Mouse (Mus musculus): Measurements from ENCODE around the gene Alcam. TPM values are rescaled to one million over a fixed set of nuclear protein-coding genes. Genes with fewer than 3 reads are reported as not detected.

The Alcam gene
- 27.5 and 32.8 TPM in 2 replicates for polyA plus RNA-seq (2014; fragmentation: Nextera tagmentation; extraction: Ambion mirVana)

GRCm38 (mm10) chr16:52453971-52454514, at the start of gene Alcam:
Gene Alcam (minus strand): TSS chr16:52454074.
- Histone ChIP-seq H3K9ac (ENCODE audit: low read depth, low read length) (no peak within 1 kb of the TSS; the same call in 1 of the 2 replicates), H3K27ac (ENCODE audit: low read depth, low read length) (no peak within 1 kb of the TSS), H3K36me3 (ENCODE audit: control insufficient read depth, insufficient read depth, low read length) (no peaks in the 10 kb centered on the region), H3K4me3 (ENCODE audit: low read depth, low read length) (peak within 1 kb of the TSS; percentile 66), H3K4me2 (peak within 1 kb of the TSS; percentile 83), H3K27me3 (replicated peaks; ENCODE audit: control insufficient read depth, insufficient read depth, low read length) (peaks cover 34% of the 10 kb centered on the region), H3K9me3 (ENCODE audit: control insufficient read depth, low read length) (no peaks in the 10 kb centered on the region), H3K4me1 (replicated peaks; ENCODE audit: control insufficient read depth, insufficient read depth, low read length) (no peaks in the 10 kb centered on the region; the same call in 1 of the 2 replicates)
- 2% methylated on average over 14 of the region's 14 CpGs for WGBS
- ATAC-seq (replicated peaks; ENCODE audit: low FRiP score): no peak
- DNase-seq (ENCODE audit: low spot score): peak; percentile 44

GRCm38 (mm10) chr16:52498757-52499335, 45.0 kb upstream of the Alcam start:
- ATAC-seq (replicated peaks; ENCODE audit: low FRiP score) (no peak), DNase-seq (ENCODE audit: low spot score) (no peak)
- Histone ChIP-seq H3K4me2 (no peak overlapping the region), H3K9me3 (ENCODE audit: control insufficient read depth, low read length) (no peaks in the 10 kb centered on the region), H3K27me3 (replicated peaks; ENCODE audit: control insufficient read depth, insufficient read depth, low read length) (no peaks in the 10 kb centered on the region), H3K4me1 (replicated peaks; ENCODE audit: control insufficient read depth, insufficient read depth, low read length) (no peaks in the 10 kb centered on the region), H3K9ac (ENCODE audit: low read depth, low read length) (no peak overlapping the region), H3K27ac (ENCODE audit: low read depth, low read length) (no peak overlapping the region), H3K4me3 (ENCODE audit: low read depth, low read length) (no peak overlapping the region), H3K36me3 (ENCODE audit: control insufficient read depth, insufficient read depth, low read length) (no peaks in the 10 kb centered on the region)
- WGBS: 68% methylated on average over 4 of the region's 4 CpGs

DNA sequence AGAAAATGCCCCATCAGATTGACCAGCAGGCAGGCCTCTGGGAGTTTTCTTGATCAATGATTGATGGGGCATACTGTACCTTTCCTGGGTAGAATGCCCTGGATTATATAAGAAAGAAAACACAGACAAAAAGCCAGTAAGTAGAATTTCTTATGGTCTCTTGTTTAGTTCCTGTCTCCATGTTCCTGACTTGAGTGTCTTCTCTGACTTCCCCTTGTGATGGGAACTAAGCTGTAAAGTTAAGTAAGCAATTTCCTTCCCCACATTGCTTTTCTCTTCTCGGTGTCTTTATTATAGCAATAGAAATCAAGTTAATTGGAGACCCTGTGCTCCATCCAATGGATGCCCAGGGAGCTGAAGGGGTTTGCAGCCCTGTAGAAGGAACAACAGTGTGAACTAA, 36.7 kb upstream of the Alcam start:
- no peak overlapping the region for H3K4me3 ChIP-seq (ENCODE audit: low read depth, low read length)
- WGBS: 70% methylated on average over 1 of the region's 1 CpGs
- ATAC-seq (replicated peaks; ENCODE audit: low FRiP score) (no peak), DNase-seq (ENCODE audit: low spot score) (no peak)
- no peak overlapping the region for H3K27ac ChIP-seq (ENCODE audit: low read depth, low read length)
- H3K4me2 ChIP-seq: no peak overlapping the region
- H3K9me3 ChIP-seq (ENCODE audit: control insufficient read depth, low read length): no peaks in the 10 kb centered on the region
- H3K27me3 ChIP-seq (replicated peaks; ENCODE audit: control insufficient read depth, insufficient read depth, low read length): no peaks in the 10 kb centered on the region
- no peak overlapping the region for H3K9ac ChIP-seq (ENCODE audit: low read depth, low read length)
- H3K4me1 ChIP-seq (replicated peaks; ENCODE audit: control insufficient read depth, insufficient read depth, low read length): no peaks in the 10 kb centered on the region
- H3K36me3 ChIP-seq (ENCODE audit: control insufficient read depth, insufficient read depth, low read length): no peaks in the 10 kb centered on the region

DNA sequence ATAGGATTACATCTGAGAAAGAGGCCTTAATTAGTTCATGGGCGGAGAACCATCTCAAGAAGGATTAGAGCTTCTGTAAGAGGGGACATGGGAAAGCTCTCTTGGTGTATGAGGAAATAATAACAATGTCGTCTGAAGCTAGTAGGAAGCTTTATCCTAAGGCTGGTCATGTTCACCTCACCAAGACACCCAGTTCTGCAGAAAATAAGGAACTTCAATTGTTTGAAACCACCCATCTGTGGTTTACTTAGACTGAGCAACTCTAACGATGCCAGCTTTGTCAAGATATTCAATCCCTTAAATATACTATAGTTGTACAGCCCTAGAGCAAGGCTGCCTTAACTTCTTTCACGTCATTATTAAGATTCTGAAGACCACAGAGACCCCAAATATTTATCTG, 20.4 kb upstream of the Alcam start:
- Histone ChIP-seq H3K9me3 (ENCODE audit: control insufficient read depth, low read length) (no peaks in the 10 kb centered on the region), H3K9ac (ENCODE audit: low read depth, low read length) (no peak overlapping the region), H3K27me3 (replicated peaks; ENCODE audit: control insufficient read depth, insufficient read depth, low read length) (no peaks in the 10 kb centered on the region), H3K4me2 (no peak overlapping the region), H3K4me1 (replicated peaks; ENCODE audit: control insufficient read depth, insufficient read depth, low read length) (no peaks in the 10 kb centered on the region), H3K36me3 (ENCODE audit: control insufficient read depth, insufficient read depth, low read length) (no peaks in the 10 kb centered on the region), H3K4me3 (ENCODE audit: low read depth, low read length) (no peak overlapping the region), H3K27ac (ENCODE audit: low read depth, low read length) (no peak overlapping the region)
- ATAC-seq (replicated peaks; ENCODE audit: low FRiP score): no peak
- no peak for DNase-seq (ENCODE audit: low spot score)
- 54% methylated on average over 4 of the region's 4 CpGs for WGBS

GRCm38 (mm10) chr16:52473089-52473488, 19.2 kb upstream of the Alcam start:
- no peaks in the 10 kb centered on the region for H3K9me3 ChIP-seq (ENCODE audit: control insufficient read depth, low read length)
- no peak overlapping the region for H3K9ac ChIP-seq (ENCODE audit: low read depth, low read length)
- no peak overlapping the region for H3K4me3 ChIP-seq (ENCODE audit: low read depth, low read length)
- no peaks in the 10 kb centered on the region for H3K4me1 ChIP-seq (replicated peaks; ENCODE audit: control insufficient read depth, insufficient read depth, low read length)
- no peak for ATAC-seq (replicated peaks; ENCODE audit: low FRiP score)
- no peak overlapping the region for H3K27ac ChIP-seq (ENCODE audit: low read depth, low read length)
- DNase-seq (ENCODE audit: low spot score): no peak
- WGBS: 90% methylated on average over 2 of the region's 2 CpGs
- no peaks in the 10 kb centered on the region for H3K27me3 ChIP-seq (replicated peaks; ENCODE audit: control insufficient read depth, insufficient read depth, low read length)
- no peaks in the 10 kb centered on the region for H3K36me3 ChIP-seq (ENCODE audit: control insufficient read depth, insufficient read depth, low read length)
- H3K4me2 ChIP-seq: no peak overlapping the region

DNA sequence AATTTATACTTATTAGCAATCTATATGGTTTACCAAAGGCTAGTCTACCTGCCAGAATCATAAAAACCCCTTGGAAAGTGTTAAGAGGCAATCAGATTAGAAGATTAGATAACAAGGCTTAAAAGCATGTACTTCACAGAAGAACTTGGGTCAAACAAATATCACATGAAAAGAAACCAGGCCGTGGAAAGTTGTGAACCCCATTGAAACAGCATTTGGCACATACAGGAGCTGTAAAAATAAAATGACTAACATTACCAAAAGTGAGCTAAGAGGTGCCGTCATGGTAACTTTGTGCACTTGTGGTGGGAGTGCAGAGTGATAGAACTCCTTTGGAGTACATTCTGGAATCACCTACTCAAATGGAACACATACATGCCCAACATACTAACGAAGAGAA, 18.8 kb upstream of the Alcam start:
- Histone ChIP-seq H3K4me3 (ENCODE audit: low read depth, low read length) (no peak overlapping the region), H3K27me3 (replicated peaks; ENCODE audit: control insufficient read depth, insufficient read depth, low read length) (no peaks in the 10 kb centered on the region), H3K36me3 (ENCODE audit: control insufficient read depth, insufficient read depth, low read length) (no peaks in the 10 kb centered on the region), H3K9me3 (ENCODE audit: control insufficient read depth, low read length) (no peaks in the 10 kb centered on the region), H3K4me1 (replicated peaks; ENCODE audit: control insufficient read depth, insufficient read depth, low read length) (no peaks in the 10 kb centered on the region), H3K9ac (ENCODE audit: low read depth, low read length) (no peak overlapping the region), H3K27ac (ENCODE audit: low read depth, low read length) (no peak overlapping the region), H3K4me2 (no peak overlapping the region)
- ATAC-seq (replicated peaks; ENCODE audit: low FRiP score) (no peak), DNase-seq (ENCODE audit: low spot score) (no peak)
- 80% methylated on average over 3 of the region's 3 CpGs for WGBS

GRCm38 (mm10) chr16:52472059-52472458, 18.2 kb upstream of the Alcam start:
- no peak for ATAC-seq (replicated peaks; ENCODE audit: low FRiP score)
- Histone ChIP-seq H3K4me1 (replicated peaks; ENCODE audit: control insufficient read depth, insufficient read depth, low read length) (no peaks in the 10 kb centered on the region), H3K4me2 (no peak overlapping the region), H3K4me3 (ENCODE audit: low read depth, low read length) (no peak overlapping the region), H3K9ac (ENCODE audit: low read depth, low read length) (no peak overlapping the region), H3K27ac (ENCODE audit: low read depth, low read length) (no peak overlapping the region), H3K9me3 (ENCODE audit: control insufficient read depth, low read length) (no peaks in the 10 kb centered on the region), H3K27me3 (replicated peaks; ENCODE audit: control insufficient read depth, insufficient read depth, low read length) (no peaks in the 10 kb centered on the region), H3K36me3 (ENCODE audit: control insufficient read depth, insufficient read depth, low read length) (no peaks in the 10 kb centered on the region)
- no peak for DNase-seq (ENCODE audit: low spot score)

GRCm38 (mm10) chr16:52470881-52471280, 17.0 kb upstream of the Alcam start:
- H3K9ac ChIP-seq (ENCODE audit: low read depth, low read length): no peak overlapping the region
- no peak overlapping the region for H3K4me3 ChIP-seq (ENCODE audit: low read depth, low read length)
- H3K27ac ChIP-seq (ENCODE audit: low read depth, low read length): no peak overlapping the region
- 80% methylated on average over 2 of the region's 2 CpGs for WGBS
- H3K4me1 ChIP-seq (replicated peaks; ENCODE audit: control insufficient read depth, insufficient read depth, low read length): no peaks in the 10 kb centered on the region
- H3K4me2 ChIP-seq: no peak overlapping the region
- H3K27me3 ChIP-seq (replicated peaks; ENCODE audit: control insufficient read depth, insufficient read depth, low read length): no peaks in the 10 kb centered on the region
- DNase-seq (ENCODE audit: low spot score) (no peak), ATAC-seq (replicated peaks; ENCODE audit: low FRiP score) (no peak)
- no peaks in the 10 kb centered on the region for H3K9me3 ChIP-seq (ENCODE audit: control insufficient read depth, low read length)
- H3K36me3 ChIP-seq (ENCODE audit: control insufficient read depth, insufficient read depth, low read length): no peaks in the 10 kb centered on the region

DNA sequence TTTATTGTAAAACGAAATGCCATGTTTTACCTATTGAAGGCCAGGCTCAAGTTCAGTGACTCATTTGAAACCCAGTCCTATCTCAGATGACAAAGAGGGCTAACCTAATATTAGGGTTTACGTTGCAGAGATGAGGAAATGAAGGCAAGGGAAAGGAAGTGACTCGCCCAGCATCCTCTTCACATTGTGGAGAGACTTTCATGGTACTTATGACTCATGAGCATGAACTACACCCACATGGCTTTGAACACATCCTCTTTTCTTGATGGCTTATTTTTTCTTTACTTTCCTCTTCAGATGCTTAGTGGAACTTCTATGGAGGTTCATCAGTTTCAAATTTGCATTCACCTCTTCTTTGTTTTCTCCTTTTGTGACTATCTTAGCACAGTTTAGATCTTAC, 16.4 kb upstream of the Alcam start:
- no peak overlapping the region for H3K9ac ChIP-seq (ENCODE audit: low read depth, low read length)
- no peak overlapping the region for H3K4me2 ChIP-seq
- no peak overlapping the region for H3K4me3 ChIP-seq (ENCODE audit: low read depth, low read length)
- DNase-seq (ENCODE audit: low spot score) (no peak), ATAC-seq (replicated peaks; ENCODE audit: low FRiP score) (no peak)
- 50% methylated on average over 3 of the region's 3 CpGs for WGBS
- no peaks in the 10 kb centered on the region for H3K27me3 ChIP-seq (replicated peaks; ENCODE audit: control insufficient read depth, insufficient read depth, low read length)
- no peaks in the 10 kb centered on the region for H3K36me3 ChIP-seq (ENCODE audit: control insufficient read depth, insufficient read depth, low read length)
- H3K4me1 ChIP-seq (replicated peaks; ENCODE audit: control insufficient read depth, insufficient read depth, low read length): no peaks in the 10 kb centered on the region
- H3K27ac ChIP-seq (ENCODE audit: low read depth, low read length): no peak overlapping the region
- H3K9me3 ChIP-seq (ENCODE audit: control insufficient read depth, low read length): no peaks in the 10 kb centered on the region
